ENCODE assay signal across 33 mouse cellular contexts in genomic region chr2:31662939-31663803, GRCm38 (mm10). TPM values are rescaled to one million over a fixed set of nuclear protein-coding genes. Genes with fewer than 3 reads are reported as not detected.
DNase-seq lines count a peak whose midpoint lies in the region; ATAC-seq and TF ChIP-seq lines count a peak whose summit lies in the region.
"Had no signal": no experiment of that assay in that cellular context is flagged by ENCODE, and none has a peak within 500 bp of the region (broad histone marks: within the 10 kb centered on the region; RNA-seq: fewer than 3 reads in every experiment).

No protein-coding gene starts in this region.

- 52% methylated on average over 8 of the region's 8 CpGs for WGBS in lung, embryonic 16.5 days
- 54% methylated on average over 8 of the region's 8 CpGs for WGBS in intestine, embryonic 15.5 days
- WGBS in stomach, embryonic 16.5 days = 45% methylated on average over 8 of the region's 8 CpGs

- no peaks in the 10 kb centered on the region for H3K4me1 ChIP-seq in lung, embryonic 16.5 days (replicated peaks; ENCODE audit: control insufficient read depth, insufficient read depth, low read length)
- H3K4me1 ChIP-seq in intestine, embryonic 15.5 days (replicated peaks) = no peaks in the 10 kb centered on the region
- H3K4me1 ChIP-seq in stomach, embryonic 16.5 days (ENCODE audit: control insufficient read depth, insufficient read depth, low read length) = no peaks in the 10 kb centered on the region
- H3K4me1 ChIP-seq: heart, embryonic 12.5 days; hindbrain, embryonic 15.5 days; liver, embryonic 15.5 days; lung, embryonic 15.5 days; neural tube, embryonic 12.5 days had no signal

- H3K27me3 ChIP-seq in lung, embryonic 16.5 days (ENCODE audit: control insufficient read depth, insufficient read depth, low read depth, low read length) = no peaks in the 10 kb centered on the region; the same call in 1 of the 2 replicates
- H3K27me3 ChIP-seq in intestine, embryonic 15.5 days (replicated peaks) = peaks cover 2% of the 10 kb centered on the region; the same call in 1 of the 2 replicates
- H3K27me3 ChIP-seq in stomach, embryonic 16.5 days (ENCODE audit: control insufficient read depth, insufficient read depth, low read length) = no peaks in the 10 kb centered on the region; the same call in 1 of the 2 replicates

- H3K9ac ChIP-seq in lung, embryonic 16.5 days (ENCODE audit: low read length) = no peak overlapping the region
- H3K9ac ChIP-seq in intestine, embryonic 15.5 days = no peak overlapping the region
- H3K9ac ChIP-seq in stomach, embryonic 16.5 days (ENCODE audit: low read length) = no peak overlapping the region
- H3K9ac ChIP-seq: heart, embryonic 12.5 days; hindbrain, embryonic 15.5 days; liver, embryonic 15.5 days; lung, embryonic 15.5 days; neural tube, embryonic 12.5 days had no signal

- H3K4me2 ChIP-seq in lung, embryonic 16.5 days (ENCODE audit: low read depth, low read length) = no peak overlapping the region
- peak overlapping the region; percentile 18; the same call in 1 of the 2 replicates for H3K4me2 ChIP-seq in intestine, embryonic 15.5 days (replicated peaks)
- H3K4me2 ChIP-seq in stomach, embryonic 16.5 days (ENCODE audit: low read depth, low read length) = no peak overlapping the region
- H3K4me2 ChIP-seq: heart, embryonic 12.5 days; hindbrain, embryonic 15.5 days; liver, embryonic 15.5 days; lung, embryonic 15.5 days; midbrain, embryonic 11.5 days; neural tube, embryonic 12.5 days had no signal

- no peaks in the 10 kb centered on the region for H3K36me3 ChIP-seq in lung, embryonic 16.5 days (ENCODE audit: control insufficient read depth, insufficient read depth, low read length)
- H3K36me3 ChIP-seq in intestine, embryonic 15.5 days = no peaks in the 10 kb centered on the region
- no peaks in the 10 kb centered on the region for H3K36me3 ChIP-seq in stomach, embryonic 16.5 days (ENCODE audit: control insufficient read depth, insufficient read depth, low read length)
- H3K36me3 ChIP-seq: heart, embryonic 12.5 days; hindbrain, embryonic 15.5 days; liver, embryonic 15.5 days; lung, embryonic 15.5 days; neural tube, embryonic 12.5 days had no signal

- peaks cover 4% of the 10 kb centered on the region for H3K9me3 ChIP-seq in lung, embryonic 16.5 days (ENCODE audit: control insufficient read depth, low read length)
- no peaks in the 10 kb centered on the region for H3K9me3 ChIP-seq in intestine, embryonic 15.5 days
- H3K9me3 ChIP-seq in stomach, embryonic 16.5 days (replicated peaks; ENCODE audit: control insufficient read depth, low read length) = no peaks in the 10 kb centered on the region
- H3K9me3 ChIP-seq: hindbrain, embryonic 15.5 days; liver, embryonic 15.5 days; lung, embryonic 15.5 days had no signal

- DNase-seq in kidney, adult 11 months = peak; percentile 31
- DNase-seq in kidney, postnatal 25 days = no peak
- DNase-seq in lung, postnatal 36 days = no peak
- no peak for DNase-seq in c-Kit-positive CD71-positive TER-119-positive erythroid progenitor cells, embryonic 14.5 days (ENCODE audit: low spot score)
- DNase-seq in left cerebral cortex, adult 2 months (ENCODE audit: extremely low spot score in 1 of 2, low spot score in 2 of 2) = no peak
- DNase-seq: adrenal gland, postnatal 25 days; cerebellum, adult 18-20 months; cerebellum, postnatal 10 days; heart, adult 2 months; heart, postnatal 4 days; liver; right cerebral cortex, adult 18-20 months; spleen, adult 18-20 months had no signal

- TF ChIP-seq CTCF in left cerebral cortex, adult 2 months (IDR thresholded peaks at IDR 0.05) = no peak

- peak; percentile 12; the same call in 1 of the 2 replicates for ATAC-seq in lung, embryonic 16.5 days (ENCODE audit: low read depth)
- peak; percentile 90 for ATAC-seq in intestine, embryonic 15.5 days
- peak; percentile 13; the same call in 1 of the 2 replicates for ATAC-seq in stomach, embryonic 16.5 days (ENCODE audit: insufficient read depth, low FRiP score)
- ATAC-seq: forebrain, embryonic 16.5 days; inflammation-experienced regulatory T-cells, adult 6 months; Patski had no signal

- H3K4me3 ChIP-seq in lung, embryonic 16.5 days (ENCODE audit: low read length) = no peak overlapping the region
- no peak overlapping the region for H3K4me3 ChIP-seq in intestine, embryonic 15.5 days (replicated peaks)
- H3K4me3 ChIP-seq in stomach, embryonic 16.5 days (replicated peaks; ENCODE audit: low read length) = no peak overlapping the region
- H3K4me3 ChIP-seq in left cerebral cortex, adult 2 months = no peak overlapping the region
- H3K4me3 ChIP-seq: erythroblast, embryonic 14.5 days; heart, adult 2 months; heart, embryonic 12.5 days; hindbrain, embryonic 15.5 days; liver, embryonic 15.5 days; lung, embryonic 15.5 days; myocyte; neural tube, embryonic 12.5 days had no signal

- no peak overlapping the region for H3K27ac ChIP-seq in lung, embryonic 16.5 days (ENCODE audit: low read length)
- H3K27ac ChIP-seq in intestine, embryonic 15.5 days = peak overlapping the region; percentile 52
- no peak overlapping the region for H3K27ac ChIP-seq in stomach, embryonic 16.5 days (ENCODE audit: low read length)
- no peak overlapping the region for H3K27ac ChIP-seq in left cerebral cortex, adult 2 months
- H3K27ac ChIP-seq: heart, adult 2 months; hindbrain, embryonic 15.5 days; liver, embryonic 15.5 days; lung, embryonic 15.5 days; neural tube, embryonic 12.5 days had no signal

- intact Hi-C loops in left cerebral cortex, adult 2 months (cut with DNase I) = no loop called here

RNA-seq across cellular contexts. Expression of gene Exosc2, which starts 7.3 kb away (rescaled TPM):
- polyA plus RNA-seq in lung, embryonic 16.5 days (2015; fragmentation: Nextera tagmentation; extraction: Ambion mirVana) = 55.1 and 56.5 TPM in 2 replicates
- polyA plus RNA-seq in intestine, embryonic 15.5 days (2015; fragmentation: Nextera tagmentation; extraction: Ambion mirVana) = 63.1 and 69.3 TPM in 2 replicates
- 52.2 and 54.4 TPM in 2 replicates for polyA plus RNA-seq in stomach, embryonic 16.5 days (2015; fragmentation: Nextera tagmentation; extraction: Ambion mirVana)
- 10 to 100 TPM; 21.3 to 22.8 TPM for total RNA-seq in left cerebral cortex, adult 2 months (2021)

RNA-seq across cellular contexts. Expression of gene Prdm12, which starts 23.3 kb away (rescaled TPM):
- not detected in 2 replicates for polyA plus RNA-seq in lung, embryonic 16.5 days (2015; fragmentation: Nextera tagmentation; extraction: Ambion mirVana)
- polyA plus RNA-seq in intestine, embryonic 15.5 days (2015; fragmentation: Nextera tagmentation; extraction: Ambion mirVana) = 0.05 and 0.06 TPM in 2 replicates
- polyA plus RNA-seq in stomach, embryonic 16.5 days (2015; fragmentation: Nextera tagmentation; extraction: Ambion mirVana) = not detected in 2 replicates
- under 1 TPM; 0.14 to 0.72 TPM for total RNA-seq in left cerebral cortex, adult 2 months (2021)
- total RNA-seq: adrenal gland, postnatal 25 days; gastrocnemius, adult 8-10 months; gastrocnemius, postnatal 4 days; heart, adult 2 months; heart, postnatal 4 days; layer of hippocampus, postnatal 25 days; megakaryocyte, adult 5-6 weeks; MEL had no signal
- polyA plus RNA-seq: erythroblast, embryonic 14.5 days; heart, adult 2 months; heart, embryonic 12.5 days; heart, postnatal 0 days; inflammation-experienced regulatory T-cells, adult 6 months; liver, embryonic 15.5 days; myocyte; Patski had no signal

RNA-seq across cellular contexts. Expression of gene Abl1, which starts 25.0 kb away (rescaled TPM):
- polyA plus RNA-seq in lung, embryonic 16.5 days (2015; fragmentation: Nextera tagmentation; extraction: Ambion mirVana) = 37.6 and 39.1 TPM in 2 replicates
- 31.2 and 31.3 TPM in 2 replicates for polyA plus RNA-seq in intestine, embryonic 15.5 days (2015; fragmentation: Nextera tagmentation; extraction: Ambion mirVana)
- polyA plus RNA-seq in stomach, embryonic 16.5 days (2015; fragmentation: Nextera tagmentation; extraction: Ambion mirVana) = 30.4 and 32.2 TPM in 2 replicates
- total RNA-seq in left cerebral cortex, adult 2 months (2021) = 10 to 100 TPM; 41.0 to 43.2 TPM

Comparison
In these comparisons a context has a peak if more than half of its experiments do, and no peak if none do; other contexts are left out.
1. ATAC-seq: peak in every context shown above with its lines; median percentile 90 in intestine, embryonic 15.5 days; 13 in stomach, embryonic 16.5 days; 12 in lung, embryonic 16.5 days.